Mouse (Mus musculus) G1E (cell line): Measurements from ENCODE around the gene Phldb1. TPM values are rescaled to one million over a fixed set of nuclear protein-coding genes. Genes with fewer than 3 reads are reported as not detected.

Experiments
- ATAC-seq: 2 replicates; pipeline ENCODE4 v1.8.0; 2016; ENCODE audit warnings: mild to moderate bottlenecking; ENCODE audit not compliant: insufficient number of reproducible peaks, poor library complexity, low FRiP score, severe bottlenecking; ENCODE audit errors: extremely low read depth
- DNase-seq: peaks from one replicate; pipeline ENCODE4 v3.0.0; 2012; ENCODE audit warnings: low spot score
- H3K27me3 ChIP-seq: 2 replicates; pipeline ENCODE4 v1.6.1; 2012; ENCODE audit warnings: mild to moderate bottlenecking, low read length, inconsistent platforms; ENCODE audit not compliant: insufficient read depth
- H3K36me3 ChIP-seq: replicated peaks from 2 replicates; pipeline ENCODE3; 2012; ENCODE audit warnings: mild to moderate bottlenecking, inconsistent platforms
- H3K4me1 ChIP-seq: 2 replicates; pipeline ENCODE4 v1.6.1; 2012; ENCODE audit warnings: low read depth, low read length, inconsistent platforms, mixed read lengths; ENCODE audit not compliant: insufficient read depth
- H3K4me3 ChIP-seq: 2 replicates; pipeline ENCODE4 v1.5.1; 2012; ENCODE audit warnings: low read depth, mild to moderate bottlenecking, inconsistent platforms, low read length, moderate library complexity, mixed read lengths
- H3K9me3 ChIP-seq: replicated peaks from 2 replicates; pipeline ENCODE4 v1.6.1; 2012; ENCODE audit warnings: inconsistent platforms
- CTCF ChIP-seq: IDR thresholded peaks from 2 replicates; pipeline ENCODE4 v1.5.1; 2012; ENCODE audit warnings: low read depth, low read length, inconsistent platforms, mixed read lengths
- GATA1 ChIP-seq: IDR thresholded peaks from 2 replicates; pipeline ENCODE4 v1.6.1; 2012; ENCODE audit warnings: borderline replicate concordance, low read length, inconsistent platforms, mixed read lengths
- GATA2 ChIP-seq: IDR thresholded peaks from 2 replicates; pipeline ENCODE4 v1.6.1; 2012; ENCODE audit warnings: low read depth, low read length, inconsistent platforms, borderline replicate concordance
- POLR2AphosphoS5 ChIP-seq: IDR thresholded peaks from 2 replicates; pipeline ENCODE4 v1.6.1; 2012; ENCODE audit warnings: low read depth, low read length, inconsistent platforms; ENCODE audit not compliant: insufficient replicate concordance
- TAL1 ChIP-seq: conservative IDR thresholded peaks from 2 replicates; pipeline ENCODE4 v1.6.1; 2012; ENCODE audit warnings: low read depth, low read length, inconsistent platforms, mixed read lengths
- polyA plus RNA-seq: library from polyadenylated mRNA; stranded (reverse); fragments of >175 nt; gene quantifications from 2 replicates; pipeline ENCODE4 v1.2.3, GENCODE M21; 2012
- total RNA-seq, 2 experiments: library from RNA; stranded (forward) in 1 of 2; stranded (reverse) in 1 of 2; fragments of 200-1000 nt in 1 of 2; fragments of >200 nt in 1 of 2; fragmentation: Nextera tagmentation in 1 of 2; gene quantifications; 2 replicates each; pipeline ENCODE4 v1.2.3; 2014 to 2017

Gene Phldb1
- total and polyA plus RNA-seq, 3 experiments = 4.0 to 8.1 (median 7.4) TPM

- no peak for DNase-seq
- TF ChIP-seq TAL1 (no peak), CTCF (no peak), GATA1 (no peak), POLR2AphosphoS5 (no peak), GATA2 (no peak)
- no peak for ATAC-seq
- Histone ChIP-seq H3K36me3 (peaks cover 7% of the 10 kb centered on the region), H3K27me3 (peaks cover 73% of the 10 kb centered on the region), H3K9me3 (no peaks in the 10 kb centered on the region), H3K4me1 (peaks cover 64% of the 10 kb centered on the region), H3K4me3 (no peak overlapping the region)
Measured at GRCm38 (mm10) chr9:44718937-44719631, 15.9 kb downstream of the Phldb1 start.

GRCm38 (mm10) chr9:44717822-44718242 lies 17.2 kb downstream of the Phldb1 start:
- H3K36me3 ChIP-seq = peaks cover 7% of the 10 kb centered on the region
- no peak for TF ChIP-seq CTCF
- no peak for TF ChIP-seq TAL1
- TF ChIP-seq GATA1 = no peak
- TF ChIP-seq POLR2AphosphoS5 = no peak
- H3K4me3 ChIP-seq = peak overlapping the region; percentile 20; the same call in 1 of the 2 replicates
- no peaks in the 10 kb centered on the region for H3K9me3 ChIP-seq
- peaks cover 67% of the 10 kb centered on the region for H3K27me3 ChIP-seq
- DNase-seq (no peak), ATAC-seq (no peak)
- peaks cover 56% of the 10 kb centered on the region for H3K4me1 ChIP-seq

- Histone ChIP-seq H3K27me3 (peaks cover 67% of the 10 kb centered on the region), H3K4me1 (peaks cover 56% of the 10 kb centered on the region), H3K4me3 (peak overlapping the region; percentile 20; the same call in 1 of the 2 replicates), H3K36me3 (peaks cover 7% of the 10 kb centered on the region), H3K9me3 (no peaks in the 10 kb centered on the region)
- no peak for TF ChIP-seq CTCF
- TF ChIP-seq GATA2 = no peak
- no peak for TF ChIP-seq TAL1
- no peak for TF ChIP-seq GATA1
- TF ChIP-seq POLR2AphosphoS5 = no peak
- ATAC-seq (peak; percentile 59; the same call in 1 of the 2 replicates), DNase-seq (peak; percentile 54)
Measured at GRCm38 (mm10) chr9:44716997-44717821, 17.8 kb downstream of the Phldb1 start.

- Histone ChIP-seq H3K9me3 (no peaks in the 10 kb centered on the region), H3K36me3 (peaks cover 7% of the 10 kb centered on the region), H3K27me3 (peaks cover 63% of the 10 kb centered on the region), H3K4me1 (peaks cover 43% of the 10 kb centered on the region), H3K4me3 (no peak overlapping the region)
- DNase-seq (no peak), ATAC-seq (no peak)
- TF ChIP-seq TAL1 (no peak), CTCF (no peak), GATA1 (no peak), GATA2 (no peak)
Measured at GRCm38 (mm10) chr9:44715705-44716362, 19.2 kb downstream of the Phldb1 start.

- TF ChIP-seq POLR2AphosphoS5 = no peak
- TF ChIP-seq GATA2 = no peak
- TF ChIP-seq CTCF = no peak
- TF ChIP-seq GATA1 = no peak
- no peak for TF ChIP-seq TAL1
- DNase-seq = no peak
- Histone ChIP-seq H3K36me3 (peaks cover 7% of the 10 kb centered on the region), H3K4me1 (peaks cover 36% of the 10 kb centered on the region), H3K9me3 (no peaks in the 10 kb centered on the region), H3K4me3 (no peak overlapping the region), H3K27me3 (peaks cover 63% of the 10 kb centered on the region)
- ATAC-seq = no peak
Measured at GRCm38 (mm10) chr9:44715109-44715508, 19.9 kb downstream of the Phldb1 start.

GRCm38 (mm10) chr9:44713574-44713973 lies 21.4 kb downstream of the Phldb1 start:
- H3K4me1 ChIP-seq = peaks cover 30% of the 10 kb centered on the region
- ATAC-seq (no peak), DNase-seq (no peak)
- H3K27me3 ChIP-seq = peaks cover 65% of the 10 kb centered on the region
- no peaks in the 10 kb centered on the region for H3K9me3 ChIP-seq
- TF ChIP-seq POLR2AphosphoS5 (no peak), GATA2 (no peak)
- H3K4me3 ChIP-seq = no peak overlapping the region
- peaks cover 7% of the 10 kb centered on the region for H3K36me3 ChIP-seq
